Mouse (Mus musculus) retina, postnatal 7 days (tissue): ENCODE measurements around the gene Gas2.

Source experiments
- DNase-seq: peaks from one replicate; pipeline ENCODE4 v3.0.0-alpha.2; 2012; ENCODE audit warnings: low read depth, low spot score

The Gas2 gene

GRCm38 (mm10) chr7:51861250-51862096 is at the start of gene Gas2:
Gas2 (plus strand) TSS chr7:51862015.
- peak; percentile 74 for DNase-seq

GRCm38 (mm10) chr7:51815473-51816282 is 46.1 kb upstream of the Gas2 start:
- DNase-seq = peak; percentile 3

GRCm38 (mm10) chr7:51816283-51816839 is 45.5 kb upstream of the Gas2 start:
- DNase-seq = no peak

GRCm38 (mm10) chr7:51818251-51818974 is 43.4 kb upstream of the Gas2 start:
- no peak for DNase-seq

GRCm38 (mm10) chr7:51819891-51820290 is 41.9 kb upstream of the Gas2 start:
- DNase-seq = no peak

GRCm38 (mm10) chr7:51821467-51821866 is 40.3 kb upstream of the Gas2 start:
- DNase-seq = no peak

GRCm38 (mm10) chr7:51823562-51824338 is 38.1 kb upstream of the Gas2 start:
- no peak for DNase-seq

- peak; percentile 17 for DNase-seq
Observed at GRCm38 (mm10) chr7:51831917-51832316, 29.9 kb upstream of the Gas2 start.

- no peak for DNase-seq
Observed at GRCm38 (mm10) chr7:51840515-51840914, 21.3 kb upstream of the Gas2 start.

- no peak for DNase-seq
Observed at GRCm38 (mm10) chr7:51850877-51851276, 10.9 kb upstream of the Gas2 start.

- no peak for DNase-seq
Observed at GRCm38 (mm10) chr7:51851890-51852507, 9.8 kb upstream of the Gas2 start.

- DNase-seq = peak; percentile 92
Observed at GRCm38 (mm10) chr7:51862097-51862492, 280 bp downstream of the Gas2 start, which contains the start of gene Fancf. Fancf (minus strand) TSS chr7:51862267.

GRCm38 (mm10) chr7:51862842-51863241 is 1.0 kb downstream of the Gas2 start:
- DNase-seq = no peak

- DNase-seq = no peak
Observed at GRCm38 (mm10) chr7:51865336-51865735, 3.5 kb downstream of the Gas2 start.

GRCm38 (mm10) chr7:51867983-51868382 is 6.2 kb downstream of the Gas2 start:
- DNase-seq = no peak

GRCm38 (mm10) chr7:51872041-51872440 is 10.2 kb downstream of the Gas2 start:
- no peak for DNase-seq

GRCm38 (mm10) chr7:51872597-51872996 is 10.8 kb downstream of the Gas2 start:
- no peak for DNase-seq

- no peak for DNase-seq
Observed at GRCm38 (mm10) chr7:51876316-51876715, 14.5 kb downstream of the Gas2 start.

GRCm38 (mm10) chr7:51878730-51879129 is 16.9 kb downstream of the Gas2 start:
- no peak for DNase-seq

- peak; percentile 13 for DNase-seq
Observed at GRCm38 (mm10) chr7:51879136-51879723, 17.4 kb downstream of the Gas2 start.
